Mouse (Mus musculus) 3T3-L1 (cell line): ENCODE results near the gene Spty2d1.
"Not testable (repeated sequence)": the region's sequence is repeated elsewhere in the genome, so short reads cannot be mapped to it uniquely, and the experiment has no call there.

ENCODE experiments used
- DNase-seq: peaks from one replicate; pipeline ENCODE4 v3.0.0-alpha.2; 2015; ENCODE audit warnings: low read depth, low spot score

The Spty2d1 gene

DNA sequence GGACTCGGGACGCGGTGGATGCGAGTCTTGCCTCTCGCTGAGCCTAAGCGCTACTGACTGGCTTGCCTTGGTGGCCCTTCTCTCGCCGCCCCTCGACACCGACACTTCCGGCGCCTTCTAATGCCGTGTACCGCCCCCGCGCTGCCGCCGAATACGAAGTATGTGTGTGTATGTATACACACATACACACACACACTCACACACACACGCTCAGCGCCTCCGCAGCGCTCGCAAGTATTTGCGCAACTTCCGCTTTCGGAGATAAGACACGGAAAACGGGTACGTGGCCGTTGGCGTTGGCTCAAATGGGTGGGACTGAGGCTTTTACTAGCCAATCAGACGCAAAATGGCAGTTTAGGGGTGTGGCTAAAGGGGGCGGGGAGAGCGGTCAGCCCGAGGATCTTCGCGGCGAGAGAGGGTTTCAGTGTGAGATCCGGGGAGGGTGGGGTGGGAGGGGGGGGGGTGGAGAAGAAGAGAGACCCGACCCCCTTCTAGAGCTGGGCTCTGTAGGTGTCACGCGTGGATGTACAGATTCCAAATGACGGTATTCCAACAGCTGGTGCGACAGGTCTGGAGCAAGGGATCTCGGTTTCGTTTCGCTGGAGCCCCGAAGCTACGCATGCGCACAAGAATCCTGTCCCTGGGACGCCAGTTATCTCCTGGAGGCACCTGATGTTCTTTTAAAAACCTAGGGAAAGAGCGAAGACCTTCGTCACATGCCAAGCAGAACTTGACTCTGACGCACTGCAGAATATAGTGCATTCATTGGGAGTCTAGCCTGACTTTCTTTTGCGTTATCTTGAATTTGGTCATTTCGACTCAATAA is at the start of gene Spty2d1:
Gene Spty2d1, minus strand, starts transcription at position 244 of the 826 bp plus-strand sequence.
- DNase-seq = peak; percentile 98

DNA sequence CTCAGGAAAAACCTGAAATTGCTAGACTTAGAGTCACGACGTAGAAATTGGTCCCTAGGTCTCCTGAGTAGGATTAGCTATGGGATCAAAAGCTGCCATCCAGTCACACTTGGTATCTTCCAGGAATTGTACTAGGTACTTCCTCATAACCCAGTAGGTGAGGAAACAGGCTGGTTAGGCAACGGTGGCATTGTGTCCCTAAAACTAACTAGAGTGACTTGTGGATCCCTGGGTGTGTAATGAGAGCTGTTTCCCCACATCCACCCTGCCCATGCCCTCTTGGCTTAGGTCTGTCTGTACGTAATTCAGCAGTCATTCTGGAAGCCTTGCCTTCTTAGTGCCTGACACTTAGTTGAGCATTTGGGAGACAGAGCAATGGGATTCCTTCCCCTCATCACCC is 48.1 kb upstream of the Spty2d1 start:
- no peak for DNase-seq

DNA sequence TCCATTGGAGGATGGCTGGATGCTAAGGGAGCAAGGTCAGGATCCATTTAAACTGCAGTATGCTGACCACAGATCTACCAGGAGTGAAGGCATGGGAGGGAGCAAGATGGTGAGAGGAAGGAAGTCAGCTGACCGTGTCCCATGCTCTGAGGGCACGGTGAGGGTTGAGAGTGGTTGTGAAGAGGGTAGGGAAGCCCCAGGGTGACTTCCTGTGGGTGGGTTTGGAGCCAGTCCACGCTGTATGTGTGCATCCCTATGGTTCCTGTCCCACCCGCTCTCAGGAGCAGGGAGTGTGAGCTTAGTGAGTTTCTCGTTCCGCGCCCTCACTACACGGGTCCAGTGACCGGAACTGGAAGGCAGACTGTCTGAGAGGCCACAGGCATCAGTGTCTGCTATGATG is 47.5 kb upstream of the Spty2d1 start:
- no peak for DNase-seq

DNA sequence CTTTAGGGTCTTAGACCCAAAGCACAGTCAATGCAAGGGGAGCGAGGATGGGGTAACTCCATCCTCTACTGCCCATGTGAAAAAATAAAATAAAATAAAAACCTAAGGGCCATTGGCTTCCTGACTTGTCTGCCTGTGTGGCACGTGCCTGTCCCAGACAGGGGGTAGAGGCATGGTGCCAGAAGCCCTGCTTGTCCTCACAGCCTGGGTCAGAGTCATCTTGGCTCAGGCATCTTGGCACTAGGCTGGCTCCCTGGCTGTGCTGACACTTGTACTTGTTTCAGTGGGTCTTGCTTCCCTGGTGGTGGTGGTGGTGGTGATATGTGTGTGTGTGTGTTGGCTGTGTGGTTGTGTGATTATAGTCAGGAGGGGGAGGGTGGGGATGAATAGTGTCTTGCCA is 46.5 kb upstream of the Spty2d1 start:
- no peak for DNase-seq

DNA sequence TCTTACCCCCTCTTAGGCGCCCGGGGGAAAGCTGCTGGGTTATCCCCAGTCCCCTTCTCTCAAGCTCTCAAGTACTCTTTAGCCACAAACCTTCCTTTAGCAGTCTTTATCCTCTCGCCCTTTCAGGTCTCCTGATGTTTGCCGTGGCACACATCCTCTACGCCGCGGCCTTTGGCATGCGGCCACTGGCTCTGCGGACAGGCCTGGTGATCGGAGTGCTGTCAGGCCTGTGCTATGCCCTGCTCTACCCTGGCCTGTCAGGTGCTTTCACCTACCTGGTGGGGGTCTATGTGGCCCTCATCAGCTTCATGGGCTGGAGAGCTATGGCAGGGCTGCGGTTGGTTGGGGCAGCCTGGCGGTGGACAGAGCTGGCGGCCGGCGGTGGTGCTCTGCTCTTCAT is 45.1 kb upstream of the Spty2d1 start:
- DNase-seq = no peak

DNA sequence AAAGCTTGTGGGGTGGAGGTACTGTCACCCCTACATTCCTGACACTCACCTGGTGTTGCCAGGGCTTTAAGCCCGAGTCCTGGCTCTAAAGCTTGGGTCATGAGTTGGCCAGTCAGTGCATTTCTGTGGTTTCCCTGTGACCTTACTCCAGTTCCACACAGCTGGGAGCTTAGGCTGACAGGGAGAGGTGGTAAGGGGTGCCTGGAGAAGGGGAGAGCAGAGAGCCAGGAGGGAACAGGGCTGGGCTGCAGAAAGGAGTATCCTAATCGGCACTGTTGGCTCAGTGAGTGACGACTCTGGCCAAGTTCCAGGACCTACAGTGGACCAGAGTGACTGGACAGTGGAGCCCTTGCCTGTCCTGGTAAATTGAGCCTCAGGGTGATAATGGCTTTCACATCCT is 44.1 kb upstream of the Spty2d1 start:
- peak; percentile 84 for DNase-seq

DNA sequence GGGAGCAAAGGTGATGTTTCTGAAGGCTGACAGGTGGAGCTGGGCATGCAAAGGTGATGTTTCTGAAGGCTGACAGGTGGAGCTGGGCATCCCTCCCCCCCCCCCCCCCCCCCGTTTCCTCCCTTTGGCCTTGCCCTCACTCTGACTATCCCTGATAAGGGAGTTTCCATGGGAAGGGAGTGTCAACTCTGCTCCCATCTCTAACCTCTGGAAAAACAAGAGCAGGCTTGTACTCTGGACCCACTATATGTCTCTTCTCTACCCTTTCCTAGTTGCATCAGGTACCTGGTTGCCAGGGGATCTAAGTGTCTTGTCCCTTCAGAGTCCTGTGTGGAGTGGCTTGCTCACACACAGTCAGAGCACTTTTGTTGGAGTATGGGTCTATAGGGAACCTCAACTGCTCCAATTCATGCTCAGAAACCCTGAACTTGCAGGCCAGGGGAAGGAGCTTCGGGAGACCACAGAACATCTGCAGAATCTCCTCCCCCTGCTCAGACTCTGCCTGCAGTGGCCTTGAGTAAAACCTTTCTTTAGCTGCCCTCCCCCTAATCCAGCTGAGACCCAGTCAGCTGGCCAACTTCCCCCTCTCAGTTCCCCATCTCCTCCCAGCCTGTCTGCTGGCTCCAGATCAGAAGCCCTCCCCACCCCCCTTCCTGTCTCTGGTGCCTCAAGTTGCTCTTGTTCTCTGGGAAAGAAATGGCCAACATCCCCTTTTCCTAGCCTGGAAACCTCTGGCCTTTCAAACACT is 43.4 kb upstream of the Spty2d1 start:
- DNase-seq = peak; percentile 69

DNA sequence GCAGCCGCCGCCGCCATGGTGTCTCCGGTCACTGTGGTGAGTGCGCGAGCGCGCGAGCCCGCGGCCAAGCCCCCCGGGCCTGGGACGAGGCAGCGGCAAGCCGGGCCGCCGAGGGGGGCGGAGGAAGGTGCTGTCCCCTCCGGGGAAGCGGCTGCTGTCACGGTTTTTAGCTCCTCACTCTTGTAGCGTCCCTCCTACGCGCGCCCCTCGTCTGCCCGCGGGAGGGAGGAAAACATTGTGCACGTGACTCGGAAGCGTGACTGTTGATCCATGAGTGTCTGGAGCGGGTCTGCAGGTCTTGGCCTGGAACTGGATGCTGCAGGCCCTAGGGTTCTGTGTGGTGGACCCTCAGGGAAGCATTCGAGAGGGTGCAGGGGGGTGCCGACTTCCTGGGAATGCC is 42.6 kb upstream of the Spty2d1 start:
- peak; percentile 46 for DNase-seq

DNA sequence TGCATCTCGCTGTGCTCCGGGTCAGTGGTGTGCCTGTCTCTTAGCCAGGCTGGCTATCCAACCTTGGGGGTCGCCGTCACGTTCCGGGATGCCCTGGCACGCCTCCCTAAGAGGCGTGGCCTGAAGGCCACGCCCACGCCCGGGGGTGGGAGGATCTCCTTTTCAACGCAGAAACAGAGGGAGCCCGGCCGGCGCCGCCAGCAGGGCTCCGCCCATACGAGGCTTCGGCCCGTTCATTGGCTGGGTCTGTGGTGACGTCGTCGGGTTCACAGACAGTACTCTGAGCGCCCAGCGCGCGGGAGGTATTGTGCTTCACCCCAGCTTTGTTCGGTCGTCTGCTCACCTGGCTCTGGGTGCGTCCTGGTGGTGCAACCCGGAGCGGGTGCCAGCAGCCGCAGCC is 42.2 kb upstream of the Spty2d1 start, which contains the start of gene Tmem86a:
Gene Tmem86a, plus strand, starts transcription at position 236 of the 400 bp plus-strand sequence.
- peak; percentile 83 for DNase-seq

DNA sequence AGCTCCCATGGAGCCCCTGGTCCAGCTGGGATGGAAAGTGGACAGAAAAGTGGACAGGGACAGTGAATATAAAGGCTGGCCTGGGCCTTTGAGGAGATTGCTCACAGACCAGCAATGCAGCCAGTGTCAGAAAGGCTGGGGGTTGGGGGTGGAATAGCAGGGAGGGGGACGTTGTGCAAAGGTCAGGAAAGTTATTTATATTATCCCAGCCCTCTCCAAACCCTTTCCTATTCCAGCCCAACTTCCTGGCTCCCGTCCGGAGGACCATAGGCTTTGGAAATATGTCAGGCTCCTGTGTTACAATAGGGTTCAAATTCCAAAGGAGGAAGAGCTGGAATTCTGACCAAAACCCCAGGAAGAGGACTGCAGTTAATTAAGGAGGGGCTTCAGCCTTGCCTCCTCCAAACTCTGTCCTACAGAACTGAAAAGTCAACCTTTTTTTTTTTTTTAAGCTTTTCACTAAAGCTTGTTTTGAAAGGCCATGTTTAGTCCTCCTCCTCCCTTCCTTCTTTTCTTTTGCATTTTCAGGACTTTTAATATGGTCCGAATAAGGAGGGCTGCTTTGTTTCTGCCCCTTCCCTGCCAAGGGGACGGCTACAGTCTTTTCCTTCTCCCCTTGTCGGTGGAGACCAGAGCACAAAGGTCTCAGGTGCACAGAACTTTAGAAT is 34.7 kb upstream of the Spty2d1 start:
- DNase-seq = peak; percentile 45

DNA sequence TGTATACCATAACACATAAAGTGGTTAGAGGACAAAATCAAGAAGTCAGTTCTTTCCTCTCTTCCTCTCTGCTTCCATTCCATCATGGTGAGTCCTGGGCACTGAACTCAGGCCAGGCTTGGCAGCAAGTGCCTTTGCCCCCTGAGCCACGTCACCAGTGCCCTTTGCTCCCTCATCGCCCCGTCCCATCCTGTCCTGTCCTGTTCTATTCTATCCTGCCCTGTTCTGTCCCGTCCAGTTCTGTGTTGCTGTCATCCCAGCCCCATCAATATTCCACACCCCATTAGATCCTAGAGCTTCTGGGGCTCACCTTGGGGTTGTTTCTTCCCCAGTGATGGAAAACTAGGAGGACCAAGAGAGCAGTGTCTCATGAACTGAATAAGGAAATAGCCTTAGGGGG is 33.9 kb upstream of the Spty2d1 start:
- DNase-seq = no peak

DNA sequence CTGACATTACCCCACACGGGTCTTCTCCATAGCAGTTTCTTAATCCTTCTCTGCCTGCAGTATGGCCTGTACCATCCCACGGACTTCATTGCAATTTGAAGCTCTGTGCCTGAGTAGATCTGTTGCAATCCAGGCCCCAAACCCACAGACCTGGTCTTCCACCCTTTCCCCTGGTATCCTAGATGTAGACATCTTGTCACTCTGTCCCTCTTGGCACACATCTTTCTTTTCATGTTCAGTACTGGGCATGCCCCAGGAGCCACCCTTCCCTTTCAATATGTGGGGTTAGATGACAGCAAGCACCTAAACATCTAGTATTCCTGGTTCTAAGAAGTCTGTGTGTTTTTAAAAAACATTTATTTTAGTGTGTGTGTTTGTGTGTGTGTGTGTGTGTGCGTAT is 33.5 kb upstream of the Spty2d1 start:
- DNase-seq = no peak

DNA sequence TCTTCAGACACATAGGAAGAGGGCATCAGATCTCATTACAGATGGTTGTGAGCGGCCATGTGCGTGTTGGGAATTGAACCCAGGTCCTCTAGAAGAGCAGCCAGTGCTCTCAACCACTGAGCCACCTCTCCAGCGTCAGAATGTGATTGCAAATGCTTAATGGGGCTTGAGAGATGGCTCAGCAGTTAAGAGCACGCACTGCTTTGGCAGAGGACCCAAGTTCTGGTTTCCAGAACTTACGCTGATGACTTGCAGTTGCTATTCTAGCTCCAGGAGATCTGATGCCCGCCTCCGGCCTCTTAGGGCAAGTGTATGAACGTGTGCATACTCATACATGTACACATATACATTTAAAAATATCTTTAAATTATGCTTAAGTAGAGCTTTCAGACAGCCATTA is 27.2 kb upstream of the Spty2d1 start:
- DNase-seq = no peak

DNA sequence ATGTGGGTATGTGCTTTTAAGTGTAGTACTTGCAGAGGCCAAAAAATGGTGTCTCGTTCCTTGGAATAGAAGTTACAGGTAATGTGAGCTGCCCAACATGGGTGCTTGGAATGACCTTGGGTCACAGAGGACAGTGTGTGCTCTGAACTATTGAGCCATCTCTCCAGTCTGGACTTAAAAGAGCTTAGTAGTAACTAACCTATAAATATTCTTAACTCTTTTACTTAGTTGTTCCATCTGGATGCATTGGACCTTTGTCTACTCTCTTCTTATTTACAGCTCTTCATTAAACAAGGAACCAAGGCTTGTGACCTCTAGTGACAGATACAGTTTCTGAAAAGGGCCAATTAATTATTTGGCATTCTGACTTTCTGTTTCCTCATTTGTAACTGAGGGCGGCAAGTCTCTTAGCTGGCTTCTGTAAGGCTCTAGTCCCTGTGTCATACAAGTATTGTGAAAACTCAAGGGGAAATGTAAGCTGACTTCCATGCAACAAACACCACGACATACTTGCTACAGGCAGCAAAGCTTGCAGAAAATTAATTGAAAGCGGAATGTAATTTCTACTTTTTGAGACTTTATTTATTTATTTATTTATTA is 26.7 kb upstream of the Spty2d1 start:
- no peak for DNase-seq

DNA sequence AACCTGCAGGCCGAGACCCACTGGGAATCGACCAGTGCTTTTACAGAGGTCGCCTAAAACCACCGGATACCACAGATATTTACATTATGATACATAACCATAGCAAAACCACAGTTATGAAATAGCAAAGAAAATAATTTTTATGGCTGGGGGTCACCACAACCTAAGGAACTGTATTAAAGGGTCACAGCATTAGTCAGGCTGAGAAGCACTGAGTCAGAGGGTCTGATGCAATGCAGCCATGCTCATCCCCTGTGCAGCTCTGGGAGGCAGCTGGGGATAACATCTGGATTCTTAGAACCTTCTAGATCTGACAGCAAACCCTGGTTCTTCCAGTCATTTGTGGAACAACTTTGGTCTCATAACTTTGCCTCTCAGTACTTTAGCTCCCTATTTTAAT is 23.2 kb upstream of the Spty2d1 start:
- peak; percentile 93 for DNase-seq

DNA sequence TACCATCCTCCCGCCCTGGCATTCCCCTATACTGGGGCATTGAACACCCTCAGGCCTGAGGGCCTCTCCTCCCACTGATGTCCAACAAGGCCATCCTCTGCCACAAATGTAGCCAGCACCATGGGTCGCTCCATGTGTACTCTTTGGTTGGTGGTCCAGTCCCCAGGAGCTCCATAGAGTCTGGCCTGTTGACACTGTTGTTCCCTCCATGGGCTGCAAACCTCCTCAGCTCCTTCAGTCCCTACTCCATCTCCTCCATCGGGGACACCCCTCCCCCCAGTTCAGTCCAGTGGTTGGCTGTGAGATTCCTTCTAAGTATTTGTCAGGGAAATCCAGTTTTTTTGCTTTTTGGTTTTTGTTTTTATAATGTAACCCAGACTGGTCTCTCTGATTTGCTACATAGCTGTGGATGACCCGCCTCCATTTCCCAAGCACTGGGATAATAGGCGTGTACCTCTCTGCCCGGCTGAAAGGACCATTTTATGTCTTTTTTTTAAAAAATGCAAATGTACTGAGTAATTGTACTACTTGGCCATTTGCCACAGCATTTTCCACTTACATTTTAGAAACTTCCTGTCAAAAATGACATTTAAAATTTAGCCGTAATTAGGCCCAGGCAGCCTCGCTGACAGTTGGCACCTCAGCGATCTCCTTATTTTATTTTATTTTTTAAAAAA is 22.4 kb upstream of the Spty2d1 start:
- peak; percentile 93 for DNase-seq

DNA sequence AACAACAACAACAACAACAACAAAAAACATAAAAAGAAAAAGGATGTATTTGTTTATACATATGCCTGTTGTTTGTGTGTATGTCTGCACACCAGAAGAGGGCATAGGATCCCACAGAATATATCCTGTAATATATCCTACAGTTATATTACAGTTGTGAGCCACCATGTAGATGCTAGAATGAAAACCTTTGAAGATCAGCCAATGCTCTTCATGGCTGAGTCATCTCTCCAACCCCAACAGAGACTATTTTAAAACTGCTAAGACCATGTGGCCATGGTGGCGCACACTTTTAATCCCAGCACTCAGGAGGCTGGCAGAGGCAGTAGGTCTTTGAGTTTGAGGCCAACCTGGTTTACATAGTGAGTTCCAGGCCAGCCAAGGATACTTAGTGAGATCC is 19.3 kb upstream of the Spty2d1 start:
- peak; percentile 78 for DNase-seq

DNA sequence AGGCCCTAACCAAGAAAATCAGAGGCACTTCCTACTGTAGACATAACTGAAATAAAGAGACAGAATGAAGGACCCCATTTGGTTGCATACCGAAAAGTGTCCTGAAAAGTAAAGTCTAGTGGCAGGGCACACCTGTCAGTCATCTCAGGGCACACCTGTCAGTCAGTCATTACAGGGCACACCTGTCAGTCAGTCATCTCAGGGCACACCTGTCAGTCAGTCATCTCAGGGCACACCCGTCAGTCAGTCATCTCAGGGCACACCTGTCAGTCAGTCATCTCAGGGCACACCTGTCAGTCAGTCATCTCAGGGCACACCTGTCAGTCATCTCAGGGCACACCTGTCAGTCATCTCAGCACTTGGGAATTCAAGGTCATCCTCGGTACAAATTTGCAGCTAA is 18.7 kb upstream of the Spty2d1 start:
- not testable (repeated sequence) for DNase-seq

DNA sequence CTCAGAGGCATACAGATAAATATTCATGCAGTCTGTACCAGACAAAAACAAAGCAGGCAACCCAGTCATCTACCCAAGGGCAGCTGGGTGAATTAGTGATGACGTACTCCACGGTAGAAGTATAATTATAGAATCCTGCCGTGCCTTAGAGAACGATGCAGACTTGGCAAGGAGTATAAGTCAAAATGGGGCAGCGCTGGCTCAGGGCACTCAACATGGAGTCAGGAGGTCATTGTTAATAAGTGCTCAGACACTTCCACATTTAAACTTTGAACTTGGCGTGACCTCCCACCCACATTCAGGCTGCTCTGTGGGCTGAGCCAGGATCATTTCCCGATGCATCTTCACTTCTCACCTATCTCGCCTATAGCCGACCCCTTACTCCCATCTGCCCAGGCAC is 17.2 kb upstream of the Spty2d1 start:
- DNase-seq = no peak

DNA sequence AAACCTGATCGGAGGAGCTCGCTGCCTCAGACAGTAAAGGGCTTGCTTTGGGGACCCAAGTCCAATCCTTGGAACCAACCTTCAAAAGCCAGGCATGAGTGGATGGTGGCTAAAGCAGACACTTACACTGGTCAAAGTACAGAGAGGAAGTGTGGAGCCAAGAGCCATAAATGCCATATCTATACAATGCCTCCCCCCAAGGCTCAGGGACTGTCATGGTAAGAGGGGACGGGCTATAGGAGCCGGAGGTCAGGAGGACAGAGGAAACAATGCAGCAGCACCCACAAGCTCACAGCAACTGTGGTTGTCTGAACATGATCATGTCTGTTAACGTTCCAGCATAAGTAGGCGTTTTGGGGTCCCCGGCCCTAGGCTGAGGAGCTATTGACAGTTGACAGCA is 16.2 kb upstream of the Spty2d1 start:
- no peak for DNase-seq

DNA sequence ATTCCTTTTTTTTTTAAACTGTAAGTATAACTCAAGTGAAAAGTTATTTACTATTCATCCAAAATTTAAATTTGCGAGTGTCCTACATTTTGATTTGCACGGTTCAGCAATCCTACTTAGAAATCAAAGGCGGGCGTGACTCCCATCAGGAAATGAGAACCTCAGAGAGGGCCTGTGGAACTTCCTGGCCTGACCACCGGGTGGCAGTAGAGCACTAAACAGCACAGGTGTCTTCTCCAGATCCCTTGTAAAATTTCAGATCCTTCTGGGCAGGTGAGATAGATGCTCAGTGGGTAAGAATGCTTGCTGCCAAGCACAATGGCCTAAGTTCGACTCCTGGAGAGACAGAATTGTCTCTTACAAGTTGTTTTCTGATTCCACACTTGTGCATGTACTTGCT is 15.3 kb upstream of the Spty2d1 start:
- DNase-seq = peak; percentile 86
